9 mouse cellular contexts compared by ENCODE assay signal in genomic region chr14:14347151-14347835, GRCm38 (mm10). TPM values are rescaled to one million over a fixed set of nuclear protein-coding genes. Genes with fewer than 3 reads are reported as not detected.
DNase-seq lines count a peak whose midpoint lies in the region; ATAC-seq lines count a peak whose summit lies in the region.
"Had no signal": no experiment of that assay in that cellular context is flagged by ENCODE, and none has a peak within 500 bp of the region (broad histone marks: within the 10 kb centered on the region; RNA-seq: fewer than 3 reads in every experiment).

No protein-coding gene starts in this region.

- peaks cover 45% of the 10 kb centered on the region for H3K9me3 ChIP-seq in lung, embryonic 15.5 days

- no peaks in the 10 kb centered on the region for H3K4me1 ChIP-seq in lung, embryonic 15.5 days

- 0 out of 2 replicates have a peak, but pooled peaks cover 5% of the 10 kb centered on the region for H3K36me3 ChIP-seq in lung, embryonic 15.5 days

- peak overlapping the region; percentile 86 for H3K4me2 ChIP-seq in lung, embryonic 15.5 days

- DNase-seq in lung, postnatal 25 days (ENCODE audit: low spot score) = no peak
- DNase-seq in cerebellum, adult 18-20 months = peak; percentile 38 to 39
- DNase-seq in gastrocnemius, postnatal 10 days = peak; percentile 17
- DNase-seq in kidney, postnatal 14 days = peak; percentile 19
- peak; percentile 72 for DNase-seq in lung, postnatal 10 days
- DNase-seq in right cerebral cortex, postnatal 14 days = peak; percentile 52
- no peak for DNase-seq in c-Kit-positive CD71-positive TER-119-positive erythroid progenitor cells, embryonic 14.5 days (ENCODE audit: low spot score)

- 73% methylated on average over 17 of the region's 17 CpGs for WGBS in lung, embryonic 15.5 days

- no peak overlapping the region for H3K9ac ChIP-seq in lung, embryonic 15.5 days

- H3K4me3 ChIP-seq in lung, embryonic 15.5 days = peak overlapping the region; percentile 61; the same call in 1 of the 2 replicates

- H3K27ac ChIP-seq in lung, embryonic 15.5 days = no peak overlapping the region

- ATAC-seq in lung, embryonic 15.5 days (ENCODE audit: borderline replicate concordance, extremely low read depth, low FRiP score, low TSS enrichment) = peak; percentile 5; the same call in 1 of the 2 replicates

- no peaks in the 10 kb centered on the region for H3K27me3 ChIP-seq in lung, embryonic 15.5 days

RNA-seq across cellular contexts. Expression of gene Il3ra, which starts 1.2 kb away (rescaled TPM):
- polyA plus RNA-seq in lung, embryonic 15.5 days (2015; fragmentation: Nextera tagmentation; extraction: Ambion mirVana) = 9.3 and 12.9 TPM in 2 replicates
- 1 to 10 TPM; 3.5 to 5.7 TPM for total RNA-seq in gastrocnemius, postnatal 10 days (2021)

RNA-seq across cellular contexts. Expression of gene Olfr31, which starts 24.7 kb away (rescaled TPM):
- polyA plus RNA-seq in lung, embryonic 15.5 days (2015; fragmentation: Nextera tagmentation; extraction: Ambion mirVana) = not detected in 2 replicates
- not detected for total RNA-seq in gastrocnemius, postnatal 10 days (2021)
- total RNA-seq: left cerebral cortex, adult 18-20 months had no signal

RNA-seq across cellular contexts. Expression of gene Olfr721-ps1, which starts 53.8 kb away (rescaled TPM):
- not detected in 2 replicates for polyA plus RNA-seq in lung, embryonic 15.5 days (2015; fragmentation: Nextera tagmentation; extraction: Ambion mirVana)
- total RNA-seq in gastrocnemius, postnatal 10 days (2021) = not detected
- total RNA-seq: left cerebral cortex, adult 18-20 months had no signal

Comparison
In these comparisons a context has a peak if more than half of its experiments do, and no peak if none do; other contexts are left out.
1. DNase-seq: peak in cerebellum, adult 18-20 months (2 of 2), gastrocnemius, postnatal 10 days (single experiment), kidney, postnatal 14 days (single experiment), lung, postnatal 10 days (single experiment) and right cerebral cortex, postnatal 14 days (single experiment); none in lung, postnatal 25 days (single experiment) and c-Kit-positive CD71-positive TER-119-positive erythroid progenitor cells, embryonic 14.5 days (single experiment).